Mouse (Mus musculus): Measurements from ENCODE around the gene Grb14. TPM values are rescaled to one million over a fixed set of nuclear protein-coding genes. Genes with fewer than 3 reads are reported as not detected.

Grb14 gene
- polyA plus RNA-seq (2015; fragmentation: Nextera tagmentation; extraction: Ambion mirVana): 65.6 and 70.2 TPM in 2 replicates

DNA sequence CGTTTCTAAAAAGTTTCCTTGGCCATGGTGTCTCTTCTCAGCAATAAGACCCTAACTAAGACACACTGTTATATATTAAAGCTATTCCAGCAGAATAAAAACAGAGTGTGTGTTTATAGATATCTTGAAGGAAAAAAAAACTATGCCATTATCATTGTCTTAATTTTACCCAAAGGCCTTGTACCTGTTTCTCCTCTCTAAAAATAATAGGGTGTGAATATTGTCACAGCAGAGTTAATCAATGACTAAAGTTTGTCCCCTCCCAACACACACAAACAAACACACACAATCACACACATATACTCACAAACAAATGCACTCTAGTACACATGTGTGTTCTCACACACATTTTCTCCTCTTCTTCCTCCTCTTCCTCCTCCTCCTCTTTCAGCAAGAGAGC, at the start of gene Grb14:
Grb14 (minus strand) TSS at position 101 of the 400 bp plus-strand sequence.
- 83% methylated on average over 1 of the region's 1 CpGs for WGBS
- Histone ChIP-seq H3K4me3 (no peak within 1 kb of the TSS), H3K27ac (replicated peaks) (no peak within 1 kb of the TSS), H3K36me3 (peaks cover 4% of the 10 kb centered on the region), H3K9me3 (no peaks in the 10 kb centered on the region), H3K27me3 (replicated peaks) (no peaks in the 10 kb centered on the region), H3K9ac (no peak within 1 kb of the TSS), H3K4me2 (no peak within 1 kb of the TSS), H3K4me1 (peaks cover 20% of the 10 kb centered on the region)
- no peak for ATAC-seq (ENCODE audit: extremely low read depth, insufficient number of reproducible peaks, low FRiP score, low TSS enrichment)

- Histone ChIP-seq H3K27me3 (replicated peaks) (no peaks in the 10 kb centered on the region), H3K36me3 (no peaks in the 10 kb centered on the region), H3K4me2 (no peak overlapping the region), H3K27ac (replicated peaks) (no peak overlapping the region), H3K4me1 (peaks cover 10% of the 10 kb centered on the region), H3K4me3 (no peak overlapping the region), H3K9me3 (no peaks in the 10 kb centered on the region), H3K9ac (no peak overlapping the region)
- ATAC-seq (ENCODE audit: extremely low read depth, insufficient number of reproducible peaks, low FRiP score, low TSS enrichment): no peak
- WGBS: 76% methylated on average over 3 of the region's 3 CpGs
Measured at GRCm38 (mm10) chr2:65072205-65072604, 47.4 kb upstream of the Grb14 start.

- no peak for ATAC-seq (ENCODE audit: extremely low read depth, insufficient number of reproducible peaks, low FRiP score, low TSS enrichment)
- no peaks in the 10 kb centered on the region for H3K9me3 ChIP-seq
- no peak overlapping the region for H3K27ac ChIP-seq (replicated peaks)
- no peak overlapping the region for H3K4me3 ChIP-seq
- H3K27me3 ChIP-seq (replicated peaks): no peaks in the 10 kb centered on the region
- no peak overlapping the region for H3K4me2 ChIP-seq
- no peak overlapping the region for H3K9ac ChIP-seq
- no peaks in the 10 kb centered on the region for H3K36me3 ChIP-seq
- H3K4me1 ChIP-seq: 0 out of 2 replicates have a peak, but pooled peaks cover 5% of the 10 kb centered on the region
- 63% methylated on average over 2 of the region's 2 CpGs for WGBS
Measured at GRCm38 (mm10) chr2:65053764-65054163, 29.0 kb upstream of the Grb14 start.

- Histone ChIP-seq H3K27ac (replicated peaks) (no peak overlapping the region), H3K4me1 (0 out of 2 replicates have a peak, but pooled peaks cover 5% of the 10 kb centered on the region), H3K27me3 (replicated peaks) (no peaks in the 10 kb centered on the region), H3K9me3 (no peaks in the 10 kb centered on the region), H3K36me3 (no peaks in the 10 kb centered on the region), H3K4me3 (no peak overlapping the region), H3K9ac (no peak overlapping the region), H3K4me2 (no peak overlapping the region)
- WGBS: 89% methylated on average over 6 of the region's 6 CpGs
- no peak for ATAC-seq (ENCODE audit: extremely low read depth, insufficient number of reproducible peaks, low FRiP score, low TSS enrichment)
Measured at GRCm38 (mm10) chr2:65052191-65053012, 27.6 kb upstream of the Grb14 start.

- 0 out of 2 replicates have a peak, but pooled peaks cover 8% of the 10 kb centered on the region for H3K4me1 ChIP-seq
- H3K4me3 ChIP-seq: no peak overlapping the region
- H3K9me3 ChIP-seq: no peaks in the 10 kb centered on the region
- H3K36me3 ChIP-seq: no peaks in the 10 kb centered on the region
- ATAC-seq (ENCODE audit: extremely low read depth, insufficient number of reproducible peaks, low FRiP score, low TSS enrichment): no peak
- no peak overlapping the region for H3K9ac ChIP-seq
- no peak overlapping the region for H3K4me2 ChIP-seq
- no peaks in the 10 kb centered on the region for H3K27me3 ChIP-seq (replicated peaks)
- 89% methylated on average over 3 of the region's 3 CpGs for WGBS
- no peak overlapping the region for H3K27ac ChIP-seq (replicated peaks)
Measured at GRCm38 (mm10) chr2:65050776-65051175, 26.0 kb upstream of the Grb14 start.

DNA sequence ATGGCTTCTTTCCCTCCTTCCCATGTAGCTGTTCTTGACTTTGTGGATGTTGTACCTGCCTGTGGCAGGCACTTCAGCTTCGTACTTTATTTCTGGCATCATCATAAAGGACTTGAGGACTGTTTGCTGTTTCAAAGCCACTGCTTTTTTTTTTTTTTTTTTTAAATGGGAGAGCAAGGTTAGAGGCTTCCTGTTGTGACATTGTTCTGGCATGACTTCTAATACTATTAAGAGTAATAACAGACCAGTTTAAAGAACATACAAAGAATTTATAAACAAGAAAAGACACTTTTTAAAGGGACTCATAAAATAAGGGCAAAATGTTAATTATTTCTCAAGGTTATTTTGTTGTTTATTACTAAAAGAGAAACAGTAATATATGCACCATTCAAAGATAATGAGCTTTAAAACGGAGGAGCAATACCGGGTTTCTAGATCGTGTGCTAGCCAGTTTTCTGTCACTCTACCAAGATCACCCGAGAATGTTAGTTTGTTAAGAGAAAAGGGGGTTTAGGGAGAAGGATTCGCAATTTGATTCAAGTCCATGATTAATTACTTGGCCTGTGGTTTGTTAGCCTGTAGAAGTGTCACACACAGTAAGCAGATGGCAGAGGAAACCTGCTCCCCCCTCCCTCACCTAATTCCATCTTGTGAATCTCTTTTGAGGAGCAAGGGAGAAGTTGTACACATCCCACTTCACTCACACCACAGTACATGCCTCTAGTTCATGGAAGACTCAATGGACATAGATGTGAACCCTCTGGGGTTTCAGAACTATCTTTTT, 23.6 kb upstream of the Grb14 start:
- Histone ChIP-seq H3K4me2 (no peak overlapping the region), H3K9me3 (no peaks in the 10 kb centered on the region), H3K9ac (no peak overlapping the region), H3K27ac (replicated peaks) (no peak overlapping the region), H3K4me1 (peaks cover 14% of the 10 kb centered on the region), H3K27me3 (replicated peaks) (no peaks in the 10 kb centered on the region), H3K36me3 (no peaks in the 10 kb centered on the region), H3K4me3 (no peak overlapping the region)
- no peak for ATAC-seq (ENCODE audit: extremely low read depth, insufficient number of reproducible peaks, low FRiP score, low TSS enrichment)
- 60% methylated on average over 6 of the region's 6 CpGs for WGBS

DNA sequence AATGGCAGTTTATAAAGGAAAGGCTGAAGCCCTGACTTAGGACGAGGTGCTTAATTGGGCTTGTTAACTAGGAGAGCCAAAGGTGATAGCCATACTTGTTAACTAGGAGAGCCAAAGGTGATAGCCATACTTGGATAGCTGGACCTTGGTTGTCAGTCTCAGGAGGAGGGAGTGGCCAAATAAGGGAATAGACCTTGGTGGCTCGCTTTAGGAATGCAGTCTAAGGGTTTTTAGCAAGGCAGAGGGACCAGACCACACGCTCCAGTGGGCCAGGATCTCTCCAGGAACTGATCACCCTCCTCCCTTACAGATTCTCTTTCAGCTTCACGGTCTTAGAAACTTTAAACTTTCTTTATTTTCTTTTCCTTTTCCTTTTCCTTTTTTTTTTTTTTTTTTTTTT, 13.4 kb upstream of the Grb14 start:
- 0 out of 2 replicates have a peak overlapping the region, but pooled peaks have one; percentile 7 for H3K4me3 ChIP-seq
- no peaks in the 10 kb centered on the region for H3K9me3 ChIP-seq
- H3K27ac ChIP-seq (replicated peaks): peak overlapping the region; percentile 66
- WGBS: 10% methylated on average over 4 of the region's 4 CpGs
- no peaks in the 10 kb centered on the region for H3K36me3 ChIP-seq
- H3K4me2 ChIP-seq: peak overlapping the region; percentile 51
- H3K4me1 ChIP-seq: peaks cover 9% of the 10 kb centered on the region; the same call in 1 of the 2 replicates
- H3K9ac ChIP-seq: no peak overlapping the region; the same call in 1 of the 2 replicates
- ATAC-seq (ENCODE audit: extremely low read depth, insufficient number of reproducible peaks, low FRiP score, low TSS enrichment): no peak
- H3K27me3 ChIP-seq (replicated peaks): no peaks in the 10 kb centered on the region

DNA sequence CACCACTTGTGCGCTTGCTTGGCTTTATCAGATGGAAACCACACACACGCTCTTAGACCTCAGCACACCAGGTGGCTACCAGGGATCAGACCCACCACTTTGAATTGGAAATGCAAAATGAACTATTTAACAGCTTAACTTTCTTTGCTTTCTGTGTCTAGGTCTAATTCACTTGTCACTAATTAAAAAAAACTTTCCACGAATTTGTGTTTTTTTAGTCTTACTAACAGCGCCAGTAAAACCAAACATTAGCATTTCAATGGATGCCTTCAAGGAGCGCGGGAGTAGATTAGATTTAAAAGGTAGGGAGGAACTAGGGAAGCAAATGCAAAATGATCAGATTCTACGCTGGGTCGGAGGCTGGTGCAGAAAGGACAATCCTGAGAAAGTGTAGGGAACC, 12.8 kb upstream of the Grb14 start:
- no peaks in the 10 kb centered on the region for H3K9me3 ChIP-seq
- no peaks in the 10 kb centered on the region for H3K36me3 ChIP-seq
- H3K27ac ChIP-seq (replicated peaks): peak overlapping the region; percentile 66
- peak overlapping the region; percentile 51 for H3K4me2 ChIP-seq
- no peak for ATAC-seq (ENCODE audit: extremely low read depth, insufficient number of reproducible peaks, low FRiP score, low TSS enrichment)
- no peaks in the 10 kb centered on the region for H3K27me3 ChIP-seq (replicated peaks)
- peak overlapping the region; percentile 50; the same call in 1 of the 2 replicates for H3K9ac ChIP-seq
- H3K4me1 ChIP-seq: peaks cover 9% of the 10 kb centered on the region; the same call in 1 of the 2 replicates
- H3K4me3 ChIP-seq: 0 out of 2 replicates have a peak overlapping the region, but pooled peaks have one; percentile 7
- WGBS: 33% methylated on average over 8 of the region's 8 CpGs

GRCm38 (mm10) chr2:65022363-65023240, 2.2 kb downstream of the Grb14 start:
- Histone ChIP-seq H3K27me3 (replicated peaks) (no peaks in the 10 kb centered on the region), H3K4me1 (peaks cover 27% of the 10 kb centered on the region)
- under 1% methylated on average over 67 of the region's 71 CpGs for WGBS

GRCm38 (mm10) chr2:65021691-65022362, 3.0 kb downstream of the Grb14 start:
- ATAC-seq (ENCODE audit: extremely low read depth, insufficient number of reproducible peaks, low FRiP score, low TSS enrichment): peak; percentile 47; the same call in 1 of the 2 replicates
- Histone ChIP-seq H3K27ac (replicated peaks) (peak overlapping the region; percentile 74), H3K4me3 (peak overlapping the region; percentile 77), H3K4me2 (peak overlapping the region; percentile 92), H3K9ac (peak overlapping the region; percentile 91), H3K27me3 (replicated peaks) (no peaks in the 10 kb centered on the region), H3K9me3 (no peaks in the 10 kb centered on the region), H3K36me3 (peaks cover 10% of the 10 kb centered on the region), H3K4me1 (peaks cover 27% of the 10 kb centered on the region)
- WGBS: 6% methylated on average over 15 of the region's 15 CpGs

More at GRCm38 (mm10) chr2:65022363-65023240, 2.2 kb downstream of the Grb14 start:
- Histone ChIP-seq H3K9me3 (no peaks in the 10 kb centered on the region), H3K9ac (peak overlapping the region; percentile 91), H3K36me3 (peaks cover 10% of the 10 kb centered on the region), H3K27ac (replicated peaks) (peak overlapping the region; percentile 74), H3K4me2 (peak overlapping the region; percentile 92), H3K4me3 (peak overlapping the region; percentile 77)
- ATAC-seq (ENCODE audit: extremely low read depth, insufficient number of reproducible peaks, low FRiP score, low TSS enrichment): peak; percentile 82

Measured in heart, embryonic 13.5 days (tissue).